In the genomic region with DNA sequence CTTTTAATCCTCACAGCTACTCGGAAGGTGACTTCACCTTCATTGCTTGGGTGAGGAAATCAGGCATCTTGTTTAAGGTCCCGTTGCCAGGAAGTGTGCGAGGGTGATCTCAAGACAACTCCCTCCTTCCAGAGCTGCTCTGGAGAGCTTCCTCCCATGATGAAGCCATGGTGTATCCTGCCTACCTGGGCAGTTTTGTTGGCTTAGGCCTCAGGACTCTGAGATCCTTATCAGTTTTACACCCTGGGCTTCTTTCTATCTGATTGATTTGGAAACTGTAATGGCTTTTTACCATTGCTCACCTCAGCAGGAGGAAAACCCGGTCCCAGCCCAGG, we compare ENCODE assay signal across 8 mouse cellular contexts. TPM values are rescaled to one million over a fixed set of nuclear protein-coding genes. Genes with fewer than 3 reads are reported as not detected.
DNase-seq lines count a peak whose midpoint lies in the region; ATAC-seq lines count a peak whose summit lies in the region.

No protein-coding gene starts in this region.

- peak overlapping the region; percentile 2; the same call in 1 of the 2 replicates for H3K4me3 ChIP-seq in kidney, embryonic 14.5 days (ENCODE audit: low read length)
- H3K4me3 ChIP-seq in hindbrain, embryonic 13.5 days = peak overlapping the region; percentile 15
- no peak overlapping the region for H3K4me3 ChIP-seq in midbrain, embryonic 11.5 days (ENCODE audit: low read depth, low read length)

- H3K9me3 ChIP-seq in kidney, embryonic 14.5 days (ENCODE audit: control insufficient read depth, low read length) = no peaks in the 10 kb centered on the region
- no peaks in the 10 kb centered on the region for H3K9me3 ChIP-seq in hindbrain, embryonic 13.5 days
- no peaks in the 10 kb centered on the region for H3K9me3 ChIP-seq in midbrain, embryonic 11.5 days (ENCODE audit: control insufficient read depth, low read length)

- peak overlapping the region; percentile 18; the same call in 1 of the 2 replicates for H3K27ac ChIP-seq in kidney, embryonic 14.5 days (ENCODE audit: low read depth, low read length)
- peak overlapping the region; percentile 24; the same call in 1 of the 2 replicates for H3K27ac ChIP-seq in hindbrain, embryonic 13.5 days
- peak overlapping the region; percentile 16; the same call in 1 of the 2 replicates for H3K27ac ChIP-seq in midbrain, embryonic 11.5 days (ENCODE audit: low read depth, low read length)

- H3K9ac ChIP-seq in kidney, embryonic 14.5 days (ENCODE audit: low read depth, low read length) = no peak overlapping the region
- H3K9ac ChIP-seq in hindbrain, embryonic 13.5 days = no peak overlapping the region
- no peak overlapping the region for H3K9ac ChIP-seq in midbrain, embryonic 11.5 days (ENCODE audit: low read length)

- no peaks in the 10 kb centered on the region for H3K27me3 ChIP-seq in kidney, embryonic 14.5 days (ENCODE audit: control insufficient read depth, insufficient read depth, low read length)
- no peaks in the 10 kb centered on the region for H3K27me3 ChIP-seq in hindbrain, embryonic 13.5 days
- no peaks in the 10 kb centered on the region for H3K27me3 ChIP-seq in midbrain, embryonic 11.5 days (ENCODE audit: control insufficient read depth, insufficient read depth, low read length)

- H3K4me1 ChIP-seq in kidney, embryonic 14.5 days (ENCODE audit: control insufficient read depth, insufficient read depth, low read length) = 0 out of 2 replicates have a peak, but pooled peaks cover 4% of the 10 kb centered on the region
- H3K4me1 ChIP-seq in hindbrain, embryonic 13.5 days (replicated peaks) = peaks cover 14% of the 10 kb centered on the region
- peaks cover 12% of the 10 kb centered on the region for H3K4me1 ChIP-seq in midbrain, embryonic 11.5 days (ENCODE audit: control insufficient read depth, insufficient read depth, low read length)

- peak overlapping the region; percentile 31 for H3K4me2 ChIP-seq in kidney, embryonic 14.5 days (replicated peaks; ENCODE audit: low read depth, low read length)
- peak overlapping the region; percentile 46 for H3K4me2 ChIP-seq in hindbrain, embryonic 13.5 days
- H3K4me2 ChIP-seq in midbrain, embryonic 11.5 days = peak overlapping the region; percentile 22

- no peak for DNase-seq in kidney, postnatal 4 days
- DNase-seq in c-Kit-positive CD71-positive TER-119-positive erythroid progenitor cells, embryonic 14.5 days (ENCODE audit: low spot score) = peak; percentile 69
- peak; percentile 91 for DNase-seq in midbrain, embryonic 11.5 days (ENCODE audit: low spot score, missing footprints)
- DNase-seq in MN1 (ENCODE audit: low spot score) = no peak
- DNase-seq in right cerebral cortex, postnatal 14 days = no peak

- 6% methylated on average over 4 of the region's 4 CpGs for WGBS in kidney, embryonic 14.5 days
- 6% methylated on average over 4 of the region's 4 CpGs for WGBS in hindbrain, embryonic 13.5 days
- 11% methylated on average over 4 of the region's 4 CpGs for WGBS in midbrain, embryonic 11.5 days

- no peaks in the 10 kb centered on the region for H3K36me3 ChIP-seq in kidney, embryonic 14.5 days (ENCODE audit: control insufficient read depth, insufficient read depth, low read length)
- H3K36me3 ChIP-seq in hindbrain, embryonic 13.5 days = no peaks in the 10 kb centered on the region
- no peaks in the 10 kb centered on the region for H3K36me3 ChIP-seq in midbrain, embryonic 11.5 days (ENCODE audit: control insufficient read depth, insufficient read depth, low read length)

- no peak for ATAC-seq in kidney, embryonic 14.5 days (ENCODE audit: low FRiP score, low TSS enrichment)
- no peak for ATAC-seq in hindbrain, embryonic 13.5 days (ENCODE audit: low FRiP score)
- ATAC-seq in midbrain, embryonic 11.5 days (ENCODE audit: low FRiP score) = peak; percentile 28; the same call in 1 of the 2 replicates
- no peak for ATAC-seq in cerebellum, adult (ENCODE audit: insufficient number of reproducible peaks, low FRiP score, low TSS enrichment)

RNA-seq across cellular contexts. Expression of a gene that starts 4.4 kb away (rescaled TPM):
- 0.20 and 0.26 TPM in 2 replicates for polyA plus RNA-seq in kidney, embryonic 14.5 days (2014; fragmentation: Nextera tagmentation; extraction: Ambion mirVana)
- 0.23 TPM in 1 of 2 replicates, not detected in the other for polyA plus RNA-seq in hindbrain, embryonic 13.5 days (2015; fragmentation: Nextera tagmentation; extraction: Ambion mirVana)
- polyA plus RNA-seq in midbrain, embryonic 11.5 days (2014; fragmentation: Nextera tagmentation; extraction: Ambion mirVana) = 0.52 and 0.75 TPM in 2 replicates

RNA-seq across cellular contexts. Expression of a gene that starts 14.3 kb away (rescaled TPM):
- polyA plus RNA-seq in kidney, embryonic 14.5 days (2014; fragmentation: Nextera tagmentation; extraction: Ambion mirVana) = 0.41 and 0.44 TPM in 2 replicates
- not detected in 2 replicates for polyA plus RNA-seq in hindbrain, embryonic 13.5 days (2015; fragmentation: Nextera tagmentation; extraction: Ambion mirVana)
- polyA plus RNA-seq in midbrain, embryonic 11.5 days (2014; fragmentation: Nextera tagmentation; extraction: Ambion mirVana) = 0.18 and 0.42 TPM in 2 replicates

RNA-seq across cellular contexts. Expression of a gene that starts 20.3 kb away (rescaled TPM):
- polyA plus RNA-seq in kidney, embryonic 14.5 days (2014; fragmentation: Nextera tagmentation; extraction: Ambion mirVana) = 0.34 TPM in 1 of 2 replicates, not detected in the other
- polyA plus RNA-seq in hindbrain, embryonic 13.5 days (2015; fragmentation: Nextera tagmentation; extraction: Ambion mirVana) = not detected in 2 replicates
- 0.36 TPM in 1 of 2 replicates, not detected in the other for polyA plus RNA-seq in midbrain, embryonic 11.5 days (2014; fragmentation: Nextera tagmentation; extraction: Ambion mirVana)

RNA-seq across cellular contexts. Expression of a gene that starts 26.0 kb away (rescaled TPM):
- polyA plus RNA-seq in kidney, embryonic 14.5 days (2014; fragmentation: Nextera tagmentation; extraction: Ambion mirVana) = 0.58 and 0.76 TPM in 2 replicates
- polyA plus RNA-seq in hindbrain, embryonic 13.5 days (2015; fragmentation: Nextera tagmentation; extraction: Ambion mirVana) = not detected in 2 replicates
- 0.38 TPM in 1 of 2 replicates, not detected in the other for polyA plus RNA-seq in midbrain, embryonic 11.5 days (2014; fragmentation: Nextera tagmentation; extraction: Ambion mirVana)

RNA-seq across cellular contexts. Expression of a gene that starts 32.0 kb away (rescaled TPM):
- not detected in 2 replicates for polyA plus RNA-seq in kidney, embryonic 14.5 days (2014; fragmentation: Nextera tagmentation; extraction: Ambion mirVana)
- not detected in 2 replicates for polyA plus RNA-seq in hindbrain, embryonic 13.5 days (2015; fragmentation: Nextera tagmentation; extraction: Ambion mirVana)
- polyA plus RNA-seq in midbrain, embryonic 11.5 days (2014; fragmentation: Nextera tagmentation; extraction: Ambion mirVana) = not detected in 2 replicates

Comparison
In these comparisons a context has a peak if more than half of its experiments do, and no peak if none do; other contexts are left out.
1. DNase-seq: peak in c-Kit-positive CD71-positive TER-119-positive erythroid progenitor cells, embryonic 14.5 days (single experiment) and midbrain, embryonic 11.5 days (single experiment); none in kidney, postnatal 4 days (0 of 2), MN1 (single experiment) and right cerebral cortex, postnatal 14 days (single experiment).
2. Peak in every context shown above with its lines, with median percentiles within 50 percentile points of each other: H3K27ac ChIP-seq and H3K4me2 ChIP-seq.